Mouse (Mus musculus) MEL (cell line): ENCODE data around the gene Pdk2. TPM values are rescaled to one million over a fixed set of nuclear protein-coding genes. Genes with fewer than 3 reads are reported as not detected.

Source experiments
- DNase-seq: peaks from one replicate; pipeline ENCODE4 v3.0.0; 2011; ENCODE audit warnings: low read depth, low spot score
- H3K27ac ChIP-seq: 2 replicates; pipeline ENCODE4 v1.5.1; 2012; ENCODE audit warnings: low read depth, mild to moderate bottlenecking, control low read depth, low read length, moderate library complexity; ENCODE audit not compliant: control insufficient read depth
- H3K27me3 ChIP-seq, 2 experiments: fragments of 150-350 bp in 1 of 2; sonication (generic) in 1 of 2; 2 replicates each; pipeline ENCODE4 v1.6.1; 2012; ENCODE audit warnings: low read length in 2 of 2, mild to moderate bottlenecking in 2 of 2, improper control_type of control experiment in 1 of 2, moderate library complexity in 1 of 2; ENCODE audit not compliant: insufficient read depth in 2 of 2, control insufficient read depth in 1 of 2
- H3K36me3 ChIP-seq, 2 experiments: 2 replicates each; pipeline ENCODE4 v1.6.1; 2012 to 2014; ENCODE audit warnings: low read length in 2 of 2, improper control_type of control experiment in 1 of 2, inconsistent platforms in 1 of 2, mild to moderate bottlenecking in 1 of 2; ENCODE audit not compliant: insufficient read depth in 2 of 2, control insufficient read depth in 1 of 2
- H3K4me1 ChIP-seq, 2 experiments: fragments of 150-350 bp in 1 of 2; sonication (generic) in 1 of 2; 2 replicates each; pipeline ENCODE4 v1.6.1; 2012; ENCODE audit warnings: low read length in 2 of 2, improper control_type of control experiment in 1 of 2, mild to moderate bottlenecking in 1 of 2; ENCODE audit not compliant: insufficient read depth in 2 of 2, control insufficient read depth in 1 of 2
- H3K4me3 ChIP-seq, 2 experiments: fragments of 150-350 bp in 1 of 2; sonication (generic) in 1 of 2; 2 replicates each; pipeline ENCODE4 v1.5.1; 2012; ENCODE audit warnings: low read depth in 2 of 2, low read length in 2 of 2, mild to moderate bottlenecking in 2 of 2, moderate library complexity in 2 of 2, control low read depth in 1 of 2, improper control_type of control experiment in 1 of 2; ENCODE audit not compliant: control insufficient read depth in 1 of 2, insufficient read depth in 1 of 2
- H3K79me2 ChIP-seq: 2 replicates; pipeline ENCODE4 v1.6.1; 2012; ENCODE audit warnings: mild to moderate bottlenecking, low read length, moderate library complexity; ENCODE audit not compliant: control insufficient read depth, poor library complexity, insufficient read depth
- H3K9ac ChIP-seq: 2 replicates; pipeline ENCODE4 v1.6.1; 2012; ENCODE audit warnings: low read depth, mild to moderate bottlenecking, control low read depth, low read length, moderate library complexity; ENCODE audit not compliant: control insufficient read depth, poor library complexity, severe bottlenecking
- H3K9me3 ChIP-seq: fragments of 150-350 bp; sonication (generic); replicated peaks from 2 replicates; pipeline ENCODE4 v1.6.1; 2012; ENCODE audit warnings: mild to moderate bottlenecking, low read length, improper control_type of control experiment, moderate library complexity; ENCODE audit not compliant: insufficient read depth
- CHD1 ChIP-seq: IDR thresholded peaks from 2 replicates; pipeline ENCODE4 v1.6.1; 2012; ENCODE audit warnings: low read depth, mild to moderate bottlenecking, inconsistent platforms, low read length, improper control_type of control experiment
- E2F4 ChIP-seq: IDR thresholded peaks from 2 replicates; pipeline ENCODE4 v1.6.1; 2011; ENCODE audit warnings: low read depth, low read length, improper control_type of control experiment, borderline replicate concordance
- ETS1 ChIP-seq: IDR thresholded peaks from 2 replicates; pipeline ENCODE4 v1.6.1; 2012; ENCODE audit warnings: low read depth, mild to moderate bottlenecking, inconsistent platforms, low read length, improper control_type of control experiment, moderate library complexity
- HCFC1 ChIP-seq: IDR thresholded peaks from 2 replicates; pipeline ENCODE4 v1.6.1; 2012; ENCODE audit warnings: low read depth, mild to moderate bottlenecking, inconsistent platforms, low read length, improper control_type of control experiment, moderate library complexity
- JUND ChIP-seq: IDR thresholded peaks from 2 replicates; pipeline ENCODE4 v1.6.1; 2011; ENCODE audit warnings: low read depth, mild to moderate bottlenecking, improper control_type of control experiment, low read length
- KAT2A ChIP-seq: conservative IDR thresholded peaks from 2 replicates; pipeline ENCODE4 v1.6.1; 2012; ENCODE audit warnings: low read depth, low read length, improper control_type of control experiment, inconsistent platforms
- MAX ChIP-seq: IDR thresholded peaks from 2 replicates; pipeline ENCODE4 v1.6.1; 2011; ENCODE audit warnings: low read length, improper control_type of control experiment
- MAZ ChIP-seq: IDR thresholded peaks from 2 replicates; pipeline ENCODE4 v1.6.1; 2012; ENCODE audit warnings: low read depth, mild to moderate bottlenecking, inconsistent platforms, low read length, improper control_type of control experiment
- MXI1 ChIP-seq: IDR thresholded peaks from 2 replicates; pipeline ENCODE4 v1.6.1; 2011; ENCODE audit warnings: mild to moderate bottlenecking, low read depth, low read length, improper control_type of control experiment
- MYB ChIP-seq: IDR thresholded peaks from 2 replicates; pipeline ENCODE4 v1.6.1; 2011; ENCODE audit warnings: mild to moderate bottlenecking, low read depth, low read length, improper control_type of control experiment
- NRF1 ChIP-seq: IDR thresholded peaks from 2 replicates; pipeline ENCODE4 v1.6.1; 2014; ENCODE audit warnings: low read depth, mild to moderate bottlenecking, inconsistent platforms, low read length, improper control_type of control experiment, moderate library complexity; ENCODE audit not compliant: poor library complexity, insufficient read depth, severe bottlenecking
- POLR2A ChIP-seq, 2 experiments: IDR thresholded peaks; 2 replicates each; pipeline ENCODE4 v1.6.1; 2011 to 2012; ENCODE audit warnings: low read length in 2 of 2, mild to moderate bottlenecking in 2 of 2, control low read depth in 1 of 2, improper control_type of control experiment in 1 of 2, low read depth in 1 of 2, moderate library complexity in 1 of 2; ENCODE audit not compliant: control insufficient read depth in 1 of 2, insufficient read depth in 1 of 2, poor library complexity in 1 of 2
- POLR2AphosphoS2 ChIP-seq: IDR thresholded peaks from 2 replicates; pipeline ENCODE4 v1.6.1; 2011; ENCODE audit warnings: low read length, improper control_type of control experiment
- POLR2AphosphoS5 ChIP-seq: IDR thresholded peaks from 2 replicates; pipeline ENCODE4 v1.6.1; 2012; ENCODE audit warnings: low read depth, borderline replicate concordance, mild to moderate bottlenecking, inconsistent platforms, low read length, moderate library complexity, mixed read lengths
- RAD21 ChIP-seq: IDR thresholded peaks from 2 replicates; pipeline ENCODE4 v1.6.1; 2011; ENCODE audit warnings: mild to moderate bottlenecking, low read depth, low read length, improper control_type of control experiment
- SIN3A ChIP-seq: IDR thresholded peaks from 2 replicates; pipeline ENCODE4 v1.6.1; 2012; ENCODE audit warnings: low read length, improper control_type of control experiment, inconsistent platforms
- SMC3 ChIP-seq: IDR thresholded peaks from 2 replicates; pipeline ENCODE4 v1.6.1; 2011; ENCODE audit warnings: low read depth, low read length, improper control_type of control experiment
- TBP ChIP-seq: IDR thresholded peaks from 2 replicates; pipeline ENCODE4 v1.8.0; 2011; ENCODE audit warnings: low read depth, low read length, improper control_type of control experiment
- TCF12 ChIP-seq: IDR thresholded peaks from 2 replicates; pipeline ENCODE4 v1.6.1; 2014; ENCODE audit warnings: low read depth, mild to moderate bottlenecking, inconsistent platforms, low read length, improper control_type of control experiment, moderate library complexity
- USF1 ChIP-seq: IDR thresholded peaks from 2 replicates; pipeline ENCODE4 v1.6.1; 2014; ENCODE audit warnings: low read depth, mild to moderate bottlenecking, inconsistent platforms, low read length, improper control_type of control experiment, moderate library complexity
- USF2 ChIP-seq, 2 experiments: IDR thresholded peaks; 2 replicates each; pipeline ENCODE4 v1.6.1; 2011 to 2012; ENCODE audit warnings: improper control_type of control experiment in 2 of 2, low read length in 2 of 2, borderline replicate concordance in 1 of 2, inconsistent platforms in 1 of 2, low read depth in 1 of 2, mild to moderate bottlenecking in 1 of 2; ENCODE audit not compliant: insufficient read depth in 1 of 2
- ZC3H11A ChIP-seq: IDR thresholded peaks from 2 replicates; pipeline ENCODE4 v1.6.1; 2012; ENCODE audit warnings: low read depth, mild to moderate bottlenecking, inconsistent platforms, low read length, improper control_type of control experiment
- ZKSCAN1 ChIP-seq: IDR thresholded peaks from 2 replicates; pipeline ENCODE4 v1.6.1; 2012; ENCODE audit warnings: low read depth, mild to moderate bottlenecking, inconsistent platforms, low read length, improper control_type of control experiment, moderate library complexity
- ZMIZ1 ChIP-seq: IDR thresholded peaks from 2 replicates; pipeline ENCODE4 v1.6.1; 2012; ENCODE audit warnings: low read depth, mild to moderate bottlenecking, inconsistent platforms, low read length, improper control_type of control experiment, moderate library complexity
- polyA plus RNA-seq, 2 experiments: library from polyadenylated mRNA; stranded (reverse) in 1 of 2; unstranded in 1 of 2; fragments of >175 nt in 1 of 2; fragments of >200 nt in 1 of 2; gene quantifications; 2 replicates each; pipeline versions ENCODE4 v1.2.1 to v1.2.4; 2012; ENCODE audit warnings: low replicate concordance in 2 of 2, low read depth in 1 of 2; ENCODE audit not compliant: insufficient read length in 2 of 2, insufficient read depth in 1 of 2, missing spikeins in 1 of 2
- total RNA-seq: library from RNA; depleted of rRNA; stranded (reverse); fragments of 300-350 nt; gene quantifications from 2 replicates; pipeline ENCODE4 v1.2.3, GENCODE M21; 2012

Pdk2 gene
- total and polyA plus RNA-seq, 3 experiments, result 0.81 to 8.0 TPM; not detected in 1

- H3K27me3 ChIP-seq, result no peaks in the 10 kb centered on the region
- no peak overlapping the region for H3K4me3 ChIP-seq
- DNase-seq, result peak; percentile 56
- peaks cover 8 to 68% of the 10 kb centered on the region in 2 experiments for H3K4me1 ChIP-seq
- TF ChIP-seq MYB, result no peak
- TF ChIP-seq HCFC1, result no peak
- TF ChIP-seq POLR2A (IDR thresholded peaks at IDR 0.05; ENCODE audit: control insufficient read depth in 1 of 2, insufficient read depth in 1 of 2, low read depth in 1 of 2, low read length in 2 of 2, poor library complexity in 1 of 2), result 0 out of 4 replicates have a peak, but pooled peaks of 1 of the 2 experiments have one; percentile 3
- no peak for TF ChIP-seq KAT2A
- TF ChIP-seq MXI1, result 0 out of 2 replicates have a peak, but pooled peaks have one; percentile 1
- no peak for TF ChIP-seq E2F4
- TF ChIP-seq, all 39 proteins: peak for 2
- no peaks in the 10 kb centered on the region for H3K9me3 ChIP-seq
- H3K36me3 ChIP-seq, result peaks cover 7 to 55% of the 10 kb centered on the region in 2 experiments
- peaks cover 10% of the 10 kb centered on the region for H3K79me2 ChIP-seq
- peak overlapping the region; percentile 21; the same call in 1 of the 2 replicates for H3K27ac ChIP-seq
- no peak overlapping the region; the same call in 1 of the 2 replicates for H3K9ac ChIP-seq
Observed at GRCm38 (mm10) chr11:95004136-95004936, 36.8 kb downstream of the Pdk2 start.

- Histone ChIP-seq H3K4me1 (peaks cover 18 to 70% of the 10 kb centered on the region in 2 experiments), H3K36me3 (peaks cover 10 to 64% of the 10 kb centered on the region in 2 experiments), H3K27ac (no peak overlapping the region), H3K27me3 (no peaks in the 10 kb centered on the region), H3K9me3 (no peaks in the 10 kb centered on the region), H3K79me2 (peaks cover 25% of the 10 kb centered on the region), H3K4me3 (no peak overlapping the region), H3K9ac (no peak overlapping the region)
- TF ChIP-seq ZC3H11A (no peak), NRF1 (no peak), ETS1 (no peak), USF2 (IDR thresholded peaks at IDR 0.05; ENCODE audit: borderline replicate concordance in 1 of 2, insufficient read depth in 1 of 2, low read depth in 1 of 2, low read length in 2 of 2) (no peak), SMC3 (no peak), MYB (no peak), TBP (no peak), ZMIZ1 (no peak), TCF12 (no peak), CHD1 (no peak), JUND (no peak), POLR2AphosphoS2 (no peak), USF1 (no peak), POLR2AphosphoS5 (no peak), MAX (no peak), SIN3A (no peak), ZKSCAN1 (no peak), KAT2A (no peak), RAD21 (no peak), MAZ (no peak)
- no peak for DNase-seq
Observed at GRCm38 (mm10) chr11:95002705-95003104, 38.4 kb downstream of the Pdk2 start.
